Mouse (Mus musculus) small intestine, adult 10 weeks (tissue): Measurements from ENCODE around the gene Olfr611. TPM values are rescaled to one million over a fixed set of nuclear protein-coding genes. Genes with fewer than 3 reads are reported as not detected.

Experiments used
- polyA plus RNA-seq: library from polyadenylated mRNA; stranded (reverse); fragments of 350-450 nt; fragmentation: Illumina TruSeq; extraction: RNeasy Lipid Tissue Mini Kit (QIAGEN cat#74804); gene quantifications from one replicate; pipeline ENCODE4 v1.2.3, GENCODE M21; 2014; ENCODE audit warnings: low replicate concordance

Olfr611 gene
- not detected for polyA plus RNA-seq

DNA sequence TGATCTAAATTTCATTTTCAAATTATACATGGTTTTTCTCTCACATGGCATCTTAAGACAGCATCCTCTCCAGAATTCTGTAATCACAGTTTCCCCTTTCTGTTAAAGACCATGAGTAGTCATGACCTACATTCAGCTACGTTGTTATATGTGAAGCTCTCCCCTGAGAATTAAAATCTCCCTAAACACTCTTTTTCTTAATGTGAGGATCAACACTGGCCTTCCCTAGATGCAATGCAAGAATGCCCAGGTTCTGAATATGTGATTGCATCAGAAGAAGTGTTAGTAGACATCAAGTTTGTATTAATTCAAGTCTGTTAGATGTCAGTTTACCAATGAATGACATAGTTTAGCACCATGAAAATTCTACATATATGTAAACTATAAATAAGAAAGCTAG is at the start of gene Olfr611:
Gene Olfr611, minus strand, starts transcription at position 101 of the 400 bp plus-strand sequence.

GRCm38 (mm10) chr7:103569043-103569442 is 48.4 kb upstream of the Olfr611 start, which contains the start of gene Olfr616:
Olfr616 (minus strand) TSS chr7:103569143.

GRCm38 (mm10) chr7:103555779-103556178 is 35.1 kb upstream of the Olfr611 start, which contains the start of gene Olfr615:
Olfr615 (plus strand) TSS chr7:103556079.

GRCm38 (mm10) chr7:103547774-103548173 is 27.1 kb upstream of the Olfr611 start, which contains the start of gene Olfr613:
Olfr613 (plus strand) TSS chr7:103548074.

GRCm38 (mm10) chr7:103542617-103543016 is 22.0 kb upstream of the Olfr611 start, which contains the start of gene Olfr612:
Olfr612 (minus strand) TSS chr7:103542717.

DNA sequence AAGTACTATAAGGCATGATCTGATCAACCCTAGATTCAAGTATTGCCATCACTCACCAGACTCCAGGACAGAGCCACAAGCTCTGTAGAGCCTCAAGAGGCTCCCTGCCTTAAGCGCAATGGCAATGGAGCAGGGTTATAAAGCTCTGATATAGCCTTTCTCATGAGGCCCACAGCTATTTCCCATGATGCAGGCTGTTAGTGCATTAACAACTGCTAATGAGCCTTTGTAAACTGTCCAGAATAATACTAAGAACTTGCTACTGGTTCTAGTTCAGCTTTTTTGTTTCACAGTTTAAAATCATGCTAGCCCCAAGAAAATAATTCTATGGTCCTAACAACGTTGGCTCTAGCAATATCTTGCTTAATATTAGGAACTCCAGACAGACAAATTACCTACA is 8.6 kb downstream of the Olfr611 start, which contains the start of gene Olfr610:
Gene Olfr610, minus strand, starts transcription at position 101 of the 400 bp plus-strand sequence.

DNA sequence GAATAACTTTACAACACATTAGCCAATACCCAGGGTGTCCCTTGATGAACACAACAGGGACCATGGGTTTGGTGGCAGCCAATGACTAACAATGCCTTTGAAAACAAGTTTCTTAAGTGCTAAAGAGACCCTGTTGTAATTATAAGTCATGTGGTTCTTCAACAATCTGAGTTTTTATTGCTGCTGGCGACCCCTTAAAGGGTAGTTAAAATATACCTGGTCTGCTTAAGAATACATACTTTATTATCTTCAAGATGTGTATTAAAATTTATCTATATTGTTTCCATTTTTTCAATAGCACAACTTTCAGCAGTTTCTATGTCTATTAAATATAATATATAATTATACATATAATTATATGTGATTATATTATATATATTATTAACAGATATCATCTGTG is 22.7 kb downstream of the Olfr611 start, which contains the start of gene Olfr609:
Gene Olfr609, minus strand, starts transcription at position 101 of the 400 bp plus-strand sequence.

GRCm38 (mm10) chr7:103469577-103469976 is 51.1 kb downstream of the Olfr611 start, which contains the start of gene Olfr608:
Olfr608 (plus strand) TSS chr7:103469877.

Other genes with a start within 250 kb of the Olfr611 start
- gene Olfr596, start 215.2 kb downstream of the Olfr611 start, polyA plus RNA-seq: not detected
- not detected for gene Olfr597, start 204.5 kb downstream of the Olfr611 start, polyA plus RNA-seq
- not detected for gene Olfr598, start 197.3 kb downstream of the Olfr611 start, polyA plus RNA-seq
- not detected for gene Olfr599, start 184.9 kb downstream of the Olfr611 start, polyA plus RNA-seq
- not detected for gene Olfr600, start 171.2 kb downstream of the Olfr611 start, polyA plus RNA-seq
- gene Olfr601, start 158.2 kb downstream of the Olfr611 start, polyA plus RNA-seq: not detected
- gene Olfr603, start 134.7 kb downstream of the Olfr611 start, polyA plus RNA-seq: not detected
- gene Usp17lc, start 105.8 kb downstream of the Olfr611 start, polyA plus RNA-seq: not detected
- not detected for gene Olfr605, start 75.4 kb downstream of the Olfr611 start, polyA plus RNA-seq
- not detected for gene Olfr606, start 71.8 kb downstream of the Olfr611 start, polyA plus RNA-seq
- not detected for gene Olfr607, start 56.7 kb downstream of the Olfr611 start, polyA plus RNA-seq
- not detected for gene Olfr608, start 51.0 kb downstream of the Olfr611 start, polyA plus RNA-seq
- gene Olfr609, start 22.8 kb downstream of the Olfr611 start, polyA plus RNA-seq: not detected
- not detected for gene Olfr610, start 8.7 kb downstream of the Olfr611 start, polyA plus RNA-seq
- not detected for gene Olfr612, start 21.9 kb upstream of the Olfr611 start, polyA plus RNA-seq
- not detected for gene Olfr613, start 27.2 kb upstream of the Olfr611 start, polyA plus RNA-seq
- gene Olfr615, start 35.2 kb upstream of the Olfr611 start, polyA plus RNA-seq: not detected
- gene Olfr616, start 48.3 kb upstream of the Olfr611 start, polyA plus RNA-seq: not detected
- not detected for gene Olfr617, start 52.2 kb upstream of the Olfr611 start, polyA plus RNA-seq
- not detected for gene Olfr618, start 69.3 kb upstream of the Olfr611 start, polyA plus RNA-seq
- not detected for gene Olfr619, start 79.7 kb upstream of the Olfr611 start, polyA plus RNA-seq
- gene Olfr620, start 91.7 kb upstream of the Olfr611 start, polyA plus RNA-seq: not detected
- not detected for gene Olfr622, start 121.9 kb upstream of the Olfr611 start, polyA plus RNA-seq
- not detected for gene Olfr623, start 142.9 kb upstream of the Olfr611 start, polyA plus RNA-seq
- 0.78 TPM for gene Olfr624, start 150.3 kb upstream of the Olfr611 start, polyA plus RNA-seq
- not detected for gene Olfr625-ps1, start 161.9 kb upstream of the Olfr611 start, polyA plus RNA-seq
- not detected for gene Olfr243, start 193.8 kb upstream of the Olfr611 start, polyA plus RNA-seq
- not detected for gene Olfr628, start 209.5 kb upstream of the Olfr611 start, polyA plus RNA-seq
- not detected for gene Olfr629, start 224.1 kb upstream of the Olfr611 start, polyA plus RNA-seq
- gene Olfr630, start 236.5 kb upstream of the Olfr611 start, polyA plus RNA-seq: not detected